Mouse (Mus musculus) erythroblast, adult 5-6 weeks (primary cell): ENCODE data around the gene Man2b1. TPM values are rescaled to one million over a fixed set of nuclear protein-coding genes. Genes with fewer than 3 reads are reported as not detected.
"Not testable (repeated sequence)": the region's sequence is repeated elsewhere in the genome, so short reads cannot be mapped to it uniquely, and the experiment has no call there.

Experiments used
- ATAC-seq: replicated peaks from 2 replicates; pipeline ENCODE4 v1.8.0; 2016; ENCODE audit warnings: moderate number of reproducible peaks, mild to moderate bottlenecking, moderate TSS enrichment, inconsistent platforms; ENCODE audit not compliant: poor library complexity, low FRiP score, severe bottlenecking
- total RNA-seq, 2 experiments: library from RNA; stranded (forward) in 1 of 2; stranded (reverse) in 1 of 2; fragments of 150-400 nt in 1 of 2; fragments of 200-764, 138-1000 nt in 1 of 2; gene quantifications; 2 replicates each; pipeline versions ENCODE4 v1.2.3 to v1.2.4; 2015 to 2017; ENCODE audit warnings: low replicate concordance in 2 of 2

Man2b1 gene
- total RNA-seq, 2 experiments from 2014 or later, result 18.6 to 27.5 TPM

GRCm38 (mm10) chr8:85072364-85072929 lies 10.6 kb upstream of the Man2b1 start:
- no peak for ATAC-seq

- ATAC-seq, result no peak
Observed at GRCm38 (mm10) chr8:85073041-85073612, 9.9 kb upstream of the Man2b1 start.

GRCm38 (mm10) chr8:85074167-85074566 lies 8.9 kb upstream of the Man2b1 start:
- ATAC-seq, result no peak

- no peak for ATAC-seq
Observed at GRCm38 (mm10) chr8:85074617-85075016, 8.5 kb upstream of the Man2b1 start.

- peak; percentile 55 for ATAC-seq
Observed at GRCm38 (mm10) chr8:85076001-85076400, 7.1 kb upstream of the Man2b1 start.

- ATAC-seq, result peak; percentile 68
Observed at GRCm38 (mm10) chr8:85076993-85077392, 6.1 kb upstream of the Man2b1 start.

GRCm38 (mm10) chr8:85080214-85080531 lies 2.9 kb upstream of the Man2b1 start:
- ATAC-seq, result peak; percentile 24

GRCm38 (mm10) chr8:85080532-85081215 lies 2.4 kb upstream of the Man2b1 start, which contains the start of gene Wdr83os:
Gene Wdr83os, plus strand, starts transcription at chr8:85080740.
- 0 out of 2 replicates have a peak, but pooled peaks have one; percentile 35 for ATAC-seq

GRCm38 (mm10) chr8:85081216-85081555 lies 1.9 kb upstream of the Man2b1 start, which contains the start of gene Wdr83:
Gene Wdr83, minus strand, starts transcription at chr8:85081306.
- peak; percentile 18; the same call in 1 of the 2 replicates for ATAC-seq

- ATAC-seq, result not testable (repeated sequence)
Observed at GRCm38 (mm10) chr8:85082169-85082568, 901 bp upstream of the Man2b1 start.

GRCm38 (mm10) chr8:85084633-85085032 lies 1.6 kb downstream of the Man2b1 start:
- ATAC-seq, result no peak

GRCm38 (mm10) chr8:85086238-85086637 lies 3.2 kb downstream of the Man2b1 start:
- no peak for ATAC-seq

GRCm38 (mm10) chr8:85088771-85089170 lies 5.7 kb downstream of the Man2b1 start:
- no peak for ATAC-seq

- no peak for ATAC-seq
Observed at GRCm38 (mm10) chr8:85090856-85091255, 7.8 kb downstream of the Man2b1 start.

GRCm38 (mm10) chr8:85091526-85092090 lies 8.5 kb downstream of the Man2b1 start:
- no peak for ATAC-seq

GRCm38 (mm10) chr8:85095051-85095450 lies 12.0 kb downstream of the Man2b1 start:
- ATAC-seq, result no peak

- no peak for ATAC-seq
Observed at GRCm38 (mm10) chr8:85095566-85095965, 12.5 kb downstream of the Man2b1 start.

- ATAC-seq, result no peak
Observed at GRCm38 (mm10) chr8:85096196-85096595, 13.1 kb downstream of the Man2b1 start.

- ATAC-seq, result no peak
Observed at GRCm38 (mm10) chr8:85096850-85097249, 13.8 kb downstream of the Man2b1 start.

GRCm38 (mm10) chr8:85100076-85100665 lies 17.1 kb downstream of the Man2b1 start:
- ATAC-seq, result no peak

GRCm38 (mm10) chr8:85113241-85113640 lies 30.2 kb downstream of the Man2b1 start:
- no peak for ATAC-seq
